In the genomic region with DNA sequence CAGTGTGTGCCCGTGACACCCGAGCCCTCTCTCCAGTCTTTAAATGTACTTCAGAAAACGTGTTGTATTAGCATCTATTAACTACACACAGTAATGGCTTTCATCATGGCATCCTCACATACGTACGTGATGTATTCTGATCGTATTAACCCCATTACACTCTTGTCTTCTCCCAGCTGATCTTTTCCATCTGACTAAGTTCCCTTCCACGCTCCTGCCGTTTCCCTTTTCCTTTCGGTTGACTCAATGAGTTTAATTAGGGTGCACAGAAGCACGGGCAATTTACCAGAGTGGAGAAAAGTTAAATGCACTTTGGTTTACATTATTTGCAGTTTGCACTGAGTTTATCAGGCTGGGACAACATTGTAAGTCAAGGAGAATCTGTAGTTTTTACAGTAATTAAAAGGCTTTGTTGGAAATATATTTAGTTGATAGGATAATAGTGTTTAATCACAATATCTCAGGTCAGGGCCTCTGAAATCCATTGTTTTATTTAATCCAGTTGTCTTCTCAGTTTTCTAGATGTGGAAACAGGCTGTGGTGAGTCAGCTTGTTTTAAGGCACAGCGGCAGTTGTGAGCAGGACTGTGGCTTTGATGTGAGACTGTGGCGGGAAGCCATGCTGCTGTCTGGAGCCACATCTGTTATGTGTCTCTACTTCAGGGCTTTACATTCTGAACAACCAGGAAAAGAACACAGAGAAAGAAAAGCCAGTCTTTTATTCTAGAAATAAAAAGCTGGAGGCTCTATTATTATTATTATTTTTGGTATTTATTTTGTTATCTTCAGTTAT, we compare ENCODE assay signal across 10 mouse cellular contexts. TPM values are rescaled to one million over a fixed set of nuclear protein-coding genes. Genes with fewer than 3 reads are reported as not detected.
A peak's percentile ranks its signal among the peaks of the same experiment; 100 is the strongest.
DNase-seq lines count a peak whose midpoint lies in the region; ATAC-seq and TF ChIP-seq lines count a peak whose summit lies in the region.
"Had no signal": no experiment of that assay in that cellular context is flagged by ENCODE, and none has a peak within 500 bp of the region (broad histone marks: within the 10 kb centered on the region; RNA-seq: fewer than 3 reads in every experiment).

No protein-coding gene starts in this region.

- H3K9ac ChIP-seq in heart, embryonic 16.5 days (ENCODE audit: low read length): no peak overlapping the region
- no peak overlapping the region for H3K9ac ChIP-seq in stomach, embryonic 14.5 days (replicated peaks; ENCODE audit: low read depth, low read length)
- no peak overlapping the region for H3K9ac ChIP-seq in stomach, postnatal 0 days (ENCODE audit: low read length)
- H3K9ac ChIP-seq: limb, embryonic 15.5 days; neural tube, embryonic 15.5 days had no signal

- no peak for TF ChIP-seq CTCF in stomach, postnatal 0 days (IDR thresholded peaks at IDR 0.05; ENCODE audit: low read depth)

- peaks cover 2% of the 10 kb centered on the region; the same call in 1 of the 2 replicates for H3K4me1 ChIP-seq in heart, embryonic 16.5 days (ENCODE audit: control insufficient read depth, insufficient read depth, low read length)
- no peaks in the 10 kb centered on the region for H3K4me1 ChIP-seq in stomach, embryonic 14.5 days (ENCODE audit: control insufficient read depth, insufficient read depth, low read length)
- H3K4me1 ChIP-seq in stomach, postnatal 0 days (replicated peaks; ENCODE audit: control insufficient read depth, insufficient read depth): no peaks in the 10 kb centered on the region

- H3K27ac ChIP-seq in heart, embryonic 16.5 days (ENCODE audit: low read length): peak overlapping the region; percentile 44; the same call in 1 of the 2 replicates
- 0 out of 2 replicates have a peak overlapping the region, but pooled peaks have one; percentile 33 for H3K27ac ChIP-seq in stomach, embryonic 14.5 days (ENCODE audit: low read length)
- no peak overlapping the region for H3K27ac ChIP-seq in stomach, postnatal 0 days (replicated peaks)
- H3K27ac ChIP-seq: forebrain, embryonic 10.5 days; neural tube, embryonic 15.5 days had no signal

- TF ChIP-seq EP300 in stomach, postnatal 0 days (optimal IDR thresholded peaks at IDR 0.05): no peak

- no peak for DNase-seq in heart, adult 18-20 months
- no peak for DNase-seq in stomach, postnatal 0 days (ENCODE audit: low spot score)
- no peak for DNase-seq in cerebellum, adult 11 months
- DNase-seq in yolk sac, embryonic 10.5 days (ENCODE audit: low spot score): no peak

- H3K4me2 ChIP-seq in heart, embryonic 16.5 days (ENCODE audit: low read depth, low read length): no peak overlapping the region
- no peak overlapping the region for H3K4me2 ChIP-seq in stomach, embryonic 14.5 days (replicated peaks; ENCODE audit: low read depth, low read length)
- no peak overlapping the region for H3K4me2 ChIP-seq in stomach, postnatal 0 days (replicated peaks; ENCODE audit: low read depth)
- H3K4me2 ChIP-seq: limb, embryonic 15.5 days; neural tube, embryonic 15.5 days had no signal

- H3K27me3 ChIP-seq in heart, embryonic 16.5 days (ENCODE audit: control insufficient read depth, insufficient read depth, low read length): no peaks in the 10 kb centered on the region
- no peaks in the 10 kb centered on the region for H3K27me3 ChIP-seq in stomach, embryonic 14.5 days (ENCODE audit: control insufficient read depth, insufficient read depth, low read length)
- H3K27me3 ChIP-seq in stomach, postnatal 0 days (ENCODE audit: control insufficient read depth, insufficient read depth, low read length): no peaks in the 10 kb centered on the region
- H3K27me3 ChIP-seq: limb, embryonic 15.5 days; neural tube, embryonic 15.5 days had no signal

- H3K9me3 ChIP-seq in heart, embryonic 16.5 days (replicated peaks; ENCODE audit: control insufficient read depth, low read length): no peaks in the 10 kb centered on the region
- H3K9me3 ChIP-seq in stomach, embryonic 14.5 days (ENCODE audit: control insufficient read depth, low read depth, low read length): no peaks in the 10 kb centered on the region
- H3K9me3 ChIP-seq in stomach, postnatal 0 days (ENCODE audit: control insufficient read depth, low read length): no peaks in the 10 kb centered on the region
- H3K9me3 ChIP-seq: forebrain, embryonic 10.5 days; limb, embryonic 15.5 days; neural tube, embryonic 15.5 days had no signal

- ATAC-seq in heart, embryonic 16.5 days (replicated peaks; ENCODE audit: extremely low read depth, insufficient read depth, low FRiP score): 0 out of 2 replicates have a peak, but pooled peaks have one; percentile 61
- ATAC-seq in stomach, embryonic 14.5 days (ENCODE audit: insufficient number of reproducible peaks, insufficient read depth, low FRiP score, low read depth): no peak
- no peak for ATAC-seq in stomach, postnatal 0 days (ENCODE audit: low FRiP score, low TSS enrichment)
- ATAC-seq in hematopoietic stem cell, adult 5-6 weeks (replicated peaks in 1 of 2; ENCODE audit: insufficient read depth in 1 of 2, low FRiP score in 2 of 2, low TSS enrichment in 1 of 2, low read depth in 1 of 2, poor library complexity in 2 of 2, severe bottlenecking in 2 of 2): peak; percentile 66 to 69

- 74% methylated on average over 12 of the region's 12 CpGs for WGBS in heart, embryonic 16.5 days
- WGBS in stomach, embryonic 14.5 days: 69% methylated on average over 12 of the region's 12 CpGs
- 48% methylated on average over 12 of the region's 12 CpGs for WGBS in stomach, postnatal 0 days

- H3K4me3 ChIP-seq in heart, embryonic 16.5 days (ENCODE audit: low read length): no peak overlapping the region
- H3K4me3 ChIP-seq in stomach, embryonic 14.5 days (ENCODE audit: low read depth, low read length): no peak overlapping the region
- H3K4me3 ChIP-seq in stomach, postnatal 0 days (ENCODE audit: low read depth, low read length): no peak overlapping the region
- H3K4me3 ChIP-seq: forebrain, embryonic 10.5 days; limb, embryonic 15.5 days; neural tube, embryonic 15.5 days had no signal

- peaks cover 2% of the 10 kb centered on the region; the same call in 1 of the 2 replicates for H3K36me3 ChIP-seq in heart, embryonic 16.5 days (ENCODE audit: control insufficient read depth, insufficient read depth)
- H3K36me3 ChIP-seq in stomach, embryonic 14.5 days (ENCODE audit: control insufficient read depth, insufficient read depth, low read length): no peaks in the 10 kb centered on the region; the same call in 1 of the 2 replicates
- H3K36me3 ChIP-seq in stomach, postnatal 0 days (ENCODE audit: control insufficient read depth, insufficient read depth, low read length): no peaks in the 10 kb centered on the region

RNA-seq across cellular contexts. Expression of a gene that starts 37.1 kb away (rescaled TPM):
- polyA plus RNA-seq in heart, embryonic 16.5 days (2015; fragmentation: Nextera tagmentation; extraction: Ambion mirVana): 13.9 TPM in 2 replicates
- 10 to 100 TPM; 23.8 to 26.8 TPM for total RNA-seq in heart, adult 18-20 months (2021)
- 25.1 and 26.7 TPM in 2 replicates for polyA plus RNA-seq in stomach, embryonic 14.5 days (2014; fragmentation: Nextera tagmentation; extraction: Ambion mirVana)
- polyA plus RNA-seq in stomach, postnatal 0 days (2015; fragmentation: Nextera tagmentation; extraction: Ambion mirVana): 5.3 TPM in 2 replicates
- 21.6 and 35.1 TPM in 2 replicates for total RNA-seq in hematopoietic stem cell, adult 5-6 weeks (2017)

Comparison
In these comparisons a context has a peak if more than half of its experiments do, and no peak if none do; other contexts are left out.
1. ATAC-seq: peak in heart, embryonic 16.5 days (single experiment) and hematopoietic stem cell, adult 5-6 weeks (2 of 2); none in stomach, embryonic 14.5 days (single experiment) and stomach, postnatal 0 days (single experiment).